Mouse (Mus musculus) ES-CJ7 (cell line): ENCODE results near the gene Degs2.
"Not testable (repeated sequence)": the region's sequence is repeated elsewhere in the genome, so short reads cannot be mapped to it uniquely, and the experiment has no call there.

Experiments
- DNase-seq: peaks from one replicate; pipeline ENCODE4 v3.0.0; 2011; ENCODE audit warnings: low read depth, low spot score

The Degs2 gene

DNA sequence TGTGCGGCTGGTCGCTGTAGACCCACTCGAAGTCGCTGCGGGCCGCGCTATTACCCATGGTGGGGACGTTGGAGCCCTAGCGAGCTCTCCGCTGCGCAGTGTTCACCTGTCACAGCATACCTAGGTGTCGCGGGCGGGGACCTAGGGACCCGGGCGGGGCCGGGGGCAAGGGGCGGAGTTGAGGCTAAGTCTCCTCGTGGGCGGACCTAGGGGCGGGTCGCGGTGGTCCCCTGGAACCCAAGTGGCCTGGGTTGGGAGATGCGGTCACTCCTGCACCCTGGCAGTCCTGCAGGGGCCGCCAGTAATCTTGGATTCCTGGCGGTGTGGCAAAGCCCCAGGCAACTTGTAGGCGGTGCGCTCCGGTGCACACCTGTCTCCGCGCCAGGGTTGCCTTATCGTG, at the start of gene Degs2:
Gene Degs2 (minus strand): TSS at position 131 of the 400 bp plus-strand sequence.
- DNase-seq, result peak; percentile 14

- DNase-seq, result no peak
Measured at GRCm38 (mm10) chr12:108751790-108752189, 49.7 kb upstream of the Degs2 start.

DNA sequence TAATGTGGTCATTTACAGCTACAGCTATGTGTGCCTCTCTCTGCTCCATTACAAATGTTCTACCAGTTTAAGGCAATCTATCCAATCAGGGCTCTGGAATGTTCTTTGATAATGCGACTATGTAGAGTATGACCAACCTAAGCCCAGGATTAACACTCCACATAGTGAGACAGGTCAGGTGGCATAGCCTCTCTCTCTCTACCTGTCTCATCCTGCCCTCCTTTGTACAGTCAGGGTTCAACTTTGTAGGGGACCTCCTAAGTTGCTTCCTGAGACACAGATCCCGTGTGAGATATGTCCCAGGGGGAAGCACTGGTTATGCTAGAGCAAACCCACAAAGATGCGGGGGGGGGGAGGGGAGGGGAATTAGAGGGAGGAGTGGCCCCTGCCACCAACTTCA, 48.1 kb upstream of the Degs2 start:
- no peak for DNase-seq

- no peak for DNase-seq
Measured at GRCm38 (mm10) chr12:108749454-108749853, 47.3 kb upstream of the Degs2 start.

DNA sequence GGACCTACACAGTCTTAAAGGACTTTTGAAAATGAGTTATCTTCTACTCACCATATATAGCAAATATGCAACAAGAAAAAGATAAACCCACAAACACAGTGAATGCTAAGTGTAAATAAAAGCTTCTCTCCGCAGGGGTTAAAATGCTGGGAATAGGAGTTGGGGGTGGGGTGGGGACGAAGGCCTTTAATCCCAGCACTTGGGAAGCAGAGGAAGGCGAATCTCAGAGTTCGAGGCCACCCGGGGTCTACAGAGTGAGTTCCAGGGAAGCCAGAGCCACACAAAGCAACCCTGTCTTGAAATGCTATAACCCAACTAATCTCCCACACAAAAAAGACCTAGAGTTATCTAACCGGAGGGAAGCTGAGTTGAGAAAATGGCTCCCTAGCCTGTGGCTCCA, 46.9 kb upstream of the Degs2 start:
- DNase-seq, result no peak

- no peak for DNase-seq
Measured at GRCm38 (mm10) chr12:108745990-108746389, 43.9 kb upstream of the Degs2 start.

DNA sequence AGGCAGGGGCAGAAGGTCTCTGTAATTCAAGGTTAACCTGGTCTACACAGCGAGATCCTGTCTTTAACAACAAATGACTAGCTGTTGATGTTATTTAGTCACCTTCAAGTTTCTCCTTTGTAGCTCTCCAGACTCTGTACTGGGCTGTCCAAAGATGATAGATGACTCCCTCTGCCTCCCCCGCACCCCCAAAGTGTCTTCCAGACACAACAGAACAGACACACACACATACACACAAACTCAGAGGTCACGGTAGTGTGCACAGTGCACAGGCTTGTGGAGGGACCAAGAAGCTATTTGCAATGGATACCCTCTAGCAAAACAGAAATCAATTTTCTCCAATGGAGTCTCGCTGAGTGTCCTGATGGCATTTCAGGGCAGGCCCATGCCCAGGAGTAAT, 40.1 kb upstream of the Degs2 start:
- DNase-seq, result no peak

GRCm38 (mm10) chr12:108741472-108741871, 39.4 kb upstream of the Degs2 start:
- DNase-seq, result no peak

DNA sequence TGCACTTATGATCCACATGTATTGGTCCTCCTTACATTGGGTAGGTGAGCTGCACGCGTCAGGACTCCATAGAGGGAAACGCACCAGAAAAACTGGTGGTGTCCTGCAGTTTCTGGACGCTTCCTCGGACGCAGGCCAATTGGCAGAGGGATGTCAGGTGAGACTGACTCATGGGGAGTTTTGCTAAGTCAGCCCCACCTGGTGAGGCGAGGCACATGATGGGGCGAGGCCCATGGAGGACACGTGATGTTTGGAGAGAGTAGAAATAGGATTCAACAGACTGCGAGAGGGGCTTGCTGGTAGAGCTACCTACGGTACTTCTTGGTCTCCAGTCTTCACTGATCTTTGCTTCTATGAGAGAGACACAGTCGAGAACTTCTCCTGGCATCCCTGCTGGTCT, 36.6 kb upstream of the Degs2 start:
- no peak for DNase-seq

GRCm38 (mm10) chr12:108737838-108738237, 35.7 kb upstream of the Degs2 start:
- no peak for DNase-seq

GRCm38 (mm10) chr12:108734386-108734785, 32.3 kb upstream of the Degs2 start:
- DNase-seq, result peak; percentile 89

DNA sequence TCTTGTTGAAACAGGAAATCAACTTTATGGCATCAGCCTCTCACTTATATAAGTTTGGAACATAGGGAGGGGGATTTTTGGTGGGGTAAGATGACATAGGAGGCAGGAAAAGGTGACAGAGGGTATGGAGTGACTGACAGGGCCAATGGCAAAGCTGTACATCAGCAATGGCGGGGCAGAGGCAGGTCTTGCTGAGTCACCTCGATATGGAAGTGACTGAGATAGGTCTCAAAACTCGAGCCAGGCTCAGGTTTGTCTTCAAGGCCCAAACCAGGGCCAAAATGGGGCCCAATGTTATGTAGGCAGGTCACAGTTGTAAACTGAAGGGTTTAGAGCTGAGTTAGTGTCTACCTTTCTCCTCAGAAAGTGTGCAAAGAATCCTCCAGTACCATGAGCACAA, 21.7 kb upstream of the Degs2 start:
- no peak for DNase-seq

- no peak for DNase-seq
Measured at GRCm38 (mm10) chr12:108722464-108722863, 20.3 kb upstream of the Degs2 start.

- DNase-seq, result no peak
Measured at GRCm38 (mm10) chr12:108718485-108718884, 16.4 kb upstream of the Degs2 start.

- no peak for DNase-seq
Measured at GRCm38 (mm10) chr12:108715854-108716253, 13.7 kb upstream of the Degs2 start.

DNA sequence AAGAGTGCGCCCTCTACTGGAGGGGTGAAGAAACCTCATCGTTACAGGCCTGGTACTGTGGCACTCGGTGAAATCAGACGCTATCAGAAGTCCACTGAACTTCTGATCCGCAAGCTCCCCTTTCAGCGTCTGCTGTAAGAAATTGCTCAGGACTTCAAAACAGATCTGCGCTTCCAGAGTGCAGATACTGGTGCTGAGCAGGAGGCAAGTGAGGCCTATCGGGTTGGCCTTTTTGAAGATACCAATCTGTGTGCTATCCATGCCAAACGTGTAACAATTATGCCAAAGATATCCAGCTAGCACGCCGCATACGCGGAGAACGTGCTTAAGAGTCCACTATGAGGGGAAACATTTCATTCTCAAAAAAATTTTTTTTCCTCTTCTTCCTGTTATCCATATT, 11.9 kb upstream of the Degs2 start:
- DNase-seq, result not testable (repeated sequence)

- DNase-seq, result peak; percentile 85
Measured at GRCm38 (mm10) chr12:108712481-108712880, 10.4 kb upstream of the Degs2 start.

GRCm38 (mm10) chr12:108710861-108711615, 8.9 kb upstream of the Degs2 start:
- no peak for DNase-seq

DNA sequence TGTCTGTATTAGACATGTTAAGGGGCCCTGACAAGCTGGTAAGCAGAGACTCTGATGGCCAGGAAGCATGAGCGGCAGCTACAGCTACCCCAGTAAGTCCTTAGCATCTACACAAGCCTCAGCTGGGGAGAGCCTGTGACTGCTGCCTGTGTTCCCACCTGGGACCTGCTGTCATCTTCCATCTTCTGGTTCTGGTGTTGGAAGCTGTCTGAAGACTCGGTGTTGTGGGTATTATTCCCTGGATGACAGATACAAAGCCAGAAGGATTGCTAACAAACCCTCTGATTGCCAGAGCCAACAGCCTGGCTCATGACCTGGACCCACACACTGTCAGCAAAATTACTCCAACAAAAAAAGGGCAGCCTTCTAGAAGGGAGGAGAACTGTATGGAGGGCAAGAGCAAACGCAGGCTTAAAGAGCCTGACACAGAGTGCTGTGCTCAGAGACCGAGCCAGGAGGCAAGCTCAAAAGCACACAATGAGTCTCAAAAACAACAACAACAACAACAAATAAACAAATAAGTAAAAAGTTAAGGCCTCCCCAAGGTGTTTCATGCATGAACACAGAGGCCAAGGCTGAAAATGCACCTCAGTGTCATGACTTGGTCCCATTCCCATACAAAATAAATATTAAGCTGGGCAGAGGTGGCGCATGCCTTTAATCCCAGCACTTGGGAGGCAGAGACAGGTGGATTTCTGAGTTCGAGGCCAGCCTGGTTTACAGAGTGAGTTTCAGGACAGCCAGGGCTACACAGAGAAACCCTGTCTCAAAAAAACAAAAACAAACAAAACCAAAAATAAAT, 8.1 kb upstream of the Degs2 start:
- no peak for DNase-seq

- DNase-seq, result no peak
Measured at GRCm38 (mm10) chr12:108709386-108709785, 7.3 kb upstream of the Degs2 start.

GRCm38 (mm10) chr12:108706129-108706528, 4.0 kb upstream of the Degs2 start:
- peak; percentile 46 for DNase-seq

DNA sequence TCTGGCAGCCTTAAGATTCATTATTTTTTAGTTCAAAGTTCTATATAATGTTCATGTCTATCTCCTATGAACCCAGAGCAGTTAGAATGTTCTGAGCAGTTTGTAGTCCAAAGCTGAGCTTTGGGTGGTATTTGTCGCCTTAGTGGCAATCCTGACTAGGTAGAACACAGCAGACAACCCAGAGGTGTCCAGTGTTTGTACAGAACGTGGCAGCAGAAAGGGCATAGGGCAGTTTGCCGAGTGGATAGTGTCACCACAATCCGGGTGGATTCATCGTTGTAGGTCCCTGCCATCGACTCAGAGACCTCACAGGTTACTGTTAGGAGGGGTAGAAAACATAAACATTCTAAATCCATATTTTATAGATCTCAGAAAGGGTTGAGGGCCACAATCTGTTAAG, 3.4 kb upstream of the Degs2 start:
- DNase-seq, result no peak

GRCm38 (mm10) chr12:108701221-108701620, 894 bp downstream of the Degs2 start:
- DNase-seq, result no peak
